Mouse (Mus musculus): ENCODE measurements around the gene Mapt. TPM values are rescaled to one million over a fixed set of nuclear protein-coding genes. Genes with fewer than 3 reads are reported as not detected.

The Mapt gene
- polyA plus RNA-seq, 2 experiments: 1.8 to 2.6 TPM

- H3K9ac ChIP-seq (ENCODE audit: low read depth, low read length, severe bottlenecking): no peak overlapping the region
- no peaks in the 10 kb centered on the region for H3K9me3 ChIP-seq (ENCODE audit: control insufficient read depth, low read length)
- no peaks in the 10 kb centered on the region for H3K36me3 ChIP-seq (ENCODE audit: control insufficient read depth, insufficient read depth, low read length)
- no peak overlapping the region for H3K27ac ChIP-seq (replicated peaks; ENCODE audit: low read depth, low read length)
- WGBS: 69% methylated on average over 4 of the region's 4 CpGs
- H3K4me1 ChIP-seq (ENCODE audit: control insufficient read depth, insufficient read depth, low read length): peaks cover 9% of the 10 kb centered on the region; the same call in 1 of the 2 replicates
- no peak for TF ChIP-seq POLR2A (IDR thresholded peaks at IDR 0.05; ENCODE audit: borderline replicate concordance, extremely low read depth, insufficient read depth, insufficient read length)
- DNase-seq (ENCODE audit: low spot score) (no peak), ATAC-seq (ENCODE audit: low FRiP score, low read depth) (no peak)
- no peak overlapping the region for H3K4me3 ChIP-seq (replicated peaks; ENCODE audit: low read length)
- 0 out of 2 replicates have a peak, but pooled peaks cover 5% of the 10 kb centered on the region for H3K27me3 ChIP-seq (ENCODE audit: control insufficient read depth, insufficient read depth, low read length)
- no peak overlapping the region for H3K4me2 ChIP-seq (replicated peaks; ENCODE audit: low read depth, low read length, severe bottlenecking)
Observed at GRCm38 (mm10) chr11:104307136-104307535, 75.9 kb downstream of the Mapt start.

GRCm38 (mm10) chr11:104309377-104310225 lies 78.4 kb downstream of the Mapt start:
- Histone ChIP-seq H3K9ac (ENCODE audit: low read depth, low read length, severe bottlenecking) (0 out of 2 replicates have a peak overlapping the region, but pooled peaks have one; percentile 12), H3K4me2 (replicated peaks; ENCODE audit: low read depth, low read length, severe bottlenecking) (0 out of 2 replicates have a peak overlapping the region, but pooled peaks have one; percentile 27)
- no peak for DNase-seq (ENCODE audit: low spot score)

GRCm38 (mm10) chr11:104310226-104310887 lies 79.2 kb downstream of the Mapt start:
- Histone ChIP-seq H3K4me3 (replicated peaks; ENCODE audit: low read length) (no peak overlapping the region), H3K9ac (ENCODE audit: low read depth, low read length, severe bottlenecking) (0 out of 2 replicates have a peak overlapping the region, but pooled peaks have one; percentile 12), H3K4me1 (ENCODE audit: control insufficient read depth, insufficient read depth, low read length) (no peaks in the 10 kb centered on the region), H3K36me3 (ENCODE audit: control insufficient read depth, insufficient read depth, low read length) (no peaks in the 10 kb centered on the region), H3K9me3 (ENCODE audit: control insufficient read depth, low read length) (no peaks in the 10 kb centered on the region), H3K4me2 (replicated peaks; ENCODE audit: low read depth, low read length, severe bottlenecking) (peak overlapping the region; percentile 27; the same call in 1 of the 2 replicates), H3K27me3 (ENCODE audit: control insufficient read depth, insufficient read depth, low read length) (0 out of 2 replicates have a peak, but pooled peaks cover 5% of the 10 kb centered on the region), H3K27ac (replicated peaks; ENCODE audit: low read depth, low read length) (no peak overlapping the region)
- DNase-seq (ENCODE audit: low spot score) (no peak), ATAC-seq (ENCODE audit: low FRiP score, low read depth) (no peak)
- TF ChIP-seq POLR2A (IDR thresholded peaks at IDR 0.05; ENCODE audit: borderline replicate concordance, extremely low read depth, insufficient read depth, insufficient read length): no peak
- WGBS: 13% methylated on average over 21 of the region's 23 CpGs

More at GRCm38 (mm10) chr11:104309377-104310225, 78.4 kb downstream of the Mapt start:
- H3K36me3 ChIP-seq (ENCODE audit: control insufficient read depth, insufficient read depth, low read length): no peaks in the 10 kb centered on the region
- 34% methylated on average over 12 of the region's 12 CpGs for WGBS
- no peak overlapping the region for H3K4me3 ChIP-seq (replicated peaks; ENCODE audit: low read length)
- ATAC-seq (ENCODE audit: low FRiP score, low read depth): no peak
- 0 out of 2 replicates have a peak, but pooled peaks cover 5% of the 10 kb centered on the region for H3K27me3 ChIP-seq (ENCODE audit: control insufficient read depth, insufficient read depth, low read length)
- no peak for TF ChIP-seq POLR2A (IDR thresholded peaks at IDR 0.05; ENCODE audit: borderline replicate concordance, extremely low read depth, insufficient read depth, insufficient read length)
- H3K27ac ChIP-seq (replicated peaks; ENCODE audit: low read depth, low read length): no peak overlapping the region
- no peaks in the 10 kb centered on the region for H3K9me3 ChIP-seq (ENCODE audit: control insufficient read depth, low read length)
- H3K4me1 ChIP-seq (ENCODE audit: control insufficient read depth, insufficient read depth, low read length): no peaks in the 10 kb centered on the region

GRCm38 (mm10) chr11:104311643-104312042 lies 80.5 kb downstream of the Mapt start:
- H3K9ac ChIP-seq (ENCODE audit: low read depth, low read length, severe bottlenecking): no peak overlapping the region
- H3K36me3 ChIP-seq (ENCODE audit: control insufficient read depth, insufficient read depth, low read length): no peaks in the 10 kb centered on the region
- no peak overlapping the region for H3K27ac ChIP-seq (replicated peaks; ENCODE audit: low read depth, low read length)
- H3K4me3 ChIP-seq (replicated peaks; ENCODE audit: low read length): no peak overlapping the region
- H3K4me1 ChIP-seq (ENCODE audit: control insufficient read depth, insufficient read depth, low read length): no peaks in the 10 kb centered on the region
- H3K4me2 ChIP-seq (replicated peaks; ENCODE audit: low read depth, low read length, severe bottlenecking): no peak overlapping the region
- no peak for DNase-seq (ENCODE audit: low spot score)
- ATAC-seq (ENCODE audit: low FRiP score, low read depth): no peak
- H3K27me3 ChIP-seq (ENCODE audit: control insufficient read depth, insufficient read depth, low read length): 0 out of 2 replicates have a peak, but pooled peaks cover 5% of the 10 kb centered on the region
- no peak for TF ChIP-seq POLR2A (IDR thresholded peaks at IDR 0.05; ENCODE audit: borderline replicate concordance, extremely low read depth, insufficient read depth, insufficient read length)
- H3K9me3 ChIP-seq (ENCODE audit: control insufficient read depth, low read length): no peaks in the 10 kb centered on the region
- 71% methylated on average over 7 of the region's 7 CpGs for WGBS

- Histone ChIP-seq H3K36me3 (ENCODE audit: control insufficient read depth, insufficient read depth, low read length) (no peaks in the 10 kb centered on the region), H3K4me1 (ENCODE audit: control insufficient read depth, insufficient read depth, low read length) (peaks cover 4% of the 10 kb centered on the region; the same call in 1 of the 2 replicates), H3K27me3 (ENCODE audit: control insufficient read depth, insufficient read depth, low read length) (no peaks in the 10 kb centered on the region), H3K4me2 (replicated peaks; ENCODE audit: low read depth, low read length, severe bottlenecking) (no peak overlapping the region), H3K9me3 (ENCODE audit: control insufficient read depth, low read length) (no peaks in the 10 kb centered on the region), H3K27ac (replicated peaks; ENCODE audit: low read depth, low read length) (no peak overlapping the region), H3K4me3 (replicated peaks; ENCODE audit: low read length) (no peak overlapping the region), H3K9ac (ENCODE audit: low read depth, low read length, severe bottlenecking) (no peak overlapping the region)
- WGBS: 6% methylated on average over 6 of the region's 6 CpGs
- no peak for TF ChIP-seq POLR2A (IDR thresholded peaks at IDR 0.05; ENCODE audit: borderline replicate concordance, extremely low read depth, insufficient read depth, insufficient read length)
- DNase-seq (ENCODE audit: low spot score) (peak; percentile 85), ATAC-seq (ENCODE audit: low FRiP score, low read depth) (no peak)
Observed at GRCm38 (mm10) chr11:104315703-104316102, 84.5 kb downstream of the Mapt start.

Data from limb, embryonic 14.5 days (tissue).